ENCODE assay signal across 9 mouse cellular contexts in the genomic region with DNA sequence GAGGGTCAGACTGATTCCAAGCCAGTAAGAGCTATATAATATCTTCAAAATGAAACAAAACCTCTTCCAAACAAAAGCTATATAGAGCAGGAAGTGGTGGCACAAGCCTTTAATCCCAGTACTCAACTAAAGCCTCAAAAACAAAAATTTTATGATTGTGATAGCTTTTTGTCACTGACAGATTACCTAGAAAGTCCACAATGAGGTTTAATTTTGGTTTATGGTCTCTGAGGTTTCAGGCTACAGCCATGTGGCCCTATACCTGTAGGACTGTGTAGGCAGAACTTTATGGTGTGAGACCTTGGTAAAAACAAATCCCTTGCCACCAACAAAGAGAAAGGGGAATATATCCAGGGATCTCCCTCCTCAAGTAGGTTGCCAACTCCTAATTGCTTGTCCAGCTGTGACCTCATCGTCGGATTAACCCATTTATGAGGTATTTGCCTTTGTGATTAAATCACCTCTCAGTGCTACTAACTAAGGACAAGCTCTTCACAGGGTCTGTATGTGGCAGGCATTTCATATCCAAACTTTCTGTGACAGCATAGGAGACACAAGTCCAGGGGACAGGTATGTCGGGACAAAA. TPM values are rescaled to one million over a fixed set of nuclear protein-coding genes. Genes with fewer than 3 reads are reported as not detected.
DNase-seq lines count a peak whose midpoint lies in the region; ATAC-seq and TF ChIP-seq lines count a peak whose summit lies in the region.
"Had no signal": no experiment of that assay in that cellular context is flagged by ENCODE, and none has a peak within 500 bp of the region (broad histone marks: within the 10 kb centered on the region; RNA-seq: fewer than 3 reads in every experiment).

No protein-coding gene starts in this region.

- H3K4me1 ChIP-seq in kidney, postnatal 0 days (replicated peaks; ENCODE audit: insufficient read depth, low read length), result peaks cover 5% of the 10 kb centered on the region
- peaks cover 22% of the 10 kb centered on the region for H3K4me1 ChIP-seq in embryonic facial prominence, embryonic 15.5 days
- H3K4me1 ChIP-seq in intestine, postnatal 0 days (replicated peaks; ENCODE audit: control insufficient read depth, insufficient read depth, low read length), result peaks cover 9% of the 10 kb centered on the region; the same call in 1 of the 2 replicates
- H3K4me1 ChIP-seq in neural tube, embryonic 12.5 days, result peaks cover 22% of the 10 kb centered on the region

- H3K4me3 ChIP-seq in kidney, postnatal 0 days (replicated peaks; ENCODE audit: low read depth, low read length), result peak overlapping the region; percentile 96; the same call in 1 of the 2 replicates
- H3K4me3 ChIP-seq in embryonic facial prominence, embryonic 15.5 days (replicated peaks), result peak overlapping the region; percentile 98
- peak overlapping the region; percentile 95; the same call in 1 of the 2 replicates for H3K4me3 ChIP-seq in intestine, postnatal 0 days (ENCODE audit: low read depth, low read length)
- H3K4me3 ChIP-seq in neural tube, embryonic 12.5 days, result no peak overlapping the region

- no peak for DNase-seq in kidney, postnatal 0 days (ENCODE audit: low spot score)
- DNase-seq in kidney, adult 11 months, result no peak
- no peak for DNase-seq in thymus, postnatal 4 days
- DNase-seq in MN1 (ENCODE audit: low spot score), result no peak
- no peak for DNase-seq in thymus, postnatal 36 days
- DNase-seq: kidney, postnatal 25 days had no signal

- WGBS in kidney, postnatal 0 days, result 60% methylated on average over 3 of the region's 3 CpGs
- 81% methylated on average over 3 of the region's 3 CpGs for WGBS in embryonic facial prominence, embryonic 15.5 days
- 68% methylated on average over 3 of the region's 3 CpGs for WGBS in intestine, postnatal 0 days
- 78% methylated on average over 3 of the region's 3 CpGs for WGBS in neural tube, embryonic 12.5 days

- no peak overlapping the region for H3K9ac ChIP-seq in kidney, postnatal 0 days (ENCODE audit: low read depth, low read length)
- H3K9ac ChIP-seq in embryonic facial prominence, embryonic 15.5 days, result no peak overlapping the region
- peak overlapping the region; percentile 22; the same call in 1 of the 2 replicates for H3K9ac ChIP-seq in intestine, postnatal 0 days (ENCODE audit: low read depth, low read length)
- 0 out of 2 replicates have a peak overlapping the region, but pooled peaks have one; percentile 100 for H3K9ac ChIP-seq in neural tube, embryonic 12.5 days

- TF ChIP-seq CTCF in kidney, postnatal 0 days (IDR thresholded peaks at IDR 0.05; ENCODE audit: low read depth), result no peak
- no peak for TF ChIP-seq CTCF in intestine, postnatal 0 days (IDR thresholded peaks at IDR 0.05; ENCODE audit: low read depth)

- H3K36me3 ChIP-seq in kidney, postnatal 0 days (ENCODE audit: insufficient read depth, low read length), result no peaks in the 10 kb centered on the region; the same call in 1 of the 2 replicates
- H3K36me3 ChIP-seq in embryonic facial prominence, embryonic 15.5 days, result peaks cover 13% of the 10 kb centered on the region
- H3K36me3 ChIP-seq in intestine, postnatal 0 days (ENCODE audit: control insufficient read depth, insufficient read depth), result peaks cover 10% of the 10 kb centered on the region
- H3K36me3 ChIP-seq in neural tube, embryonic 12.5 days, result peaks cover 11% of the 10 kb centered on the region

- no peaks in the 10 kb centered on the region for H3K9me3 ChIP-seq in kidney, postnatal 0 days (replicated peaks; ENCODE audit: low read length)
- no peaks in the 10 kb centered on the region for H3K9me3 ChIP-seq in embryonic facial prominence, embryonic 15.5 days (replicated peaks)
- no peaks in the 10 kb centered on the region for H3K9me3 ChIP-seq in intestine, postnatal 0 days (ENCODE audit: control insufficient read depth)
- no peaks in the 10 kb centered on the region for H3K9me3 ChIP-seq in neural tube, embryonic 12.5 days

- no peak for ATAC-seq in kidney, postnatal 0 days (replicated peaks; ENCODE audit: low FRiP score, low read depth)
- no peak for ATAC-seq in embryonic facial prominence, embryonic 15.5 days (ENCODE audit: insufficient number of reproducible peaks, low FRiP score, low TSS enrichment, low read depth)
- no peak for ATAC-seq in intestine, postnatal 0 days
- no peak for ATAC-seq in neural tube, embryonic 12.5 days (ENCODE audit: low FRiP score, low read depth)

- H3K27me3 ChIP-seq in kidney, postnatal 0 days (ENCODE audit: insufficient read depth, low read length), result no peaks in the 10 kb centered on the region
- H3K27me3 ChIP-seq in embryonic facial prominence, embryonic 15.5 days, result no peaks in the 10 kb centered on the region
- H3K27me3 ChIP-seq in intestine, postnatal 0 days (replicated peaks; ENCODE audit: control insufficient read depth, insufficient read depth, low read length), result no peaks in the 10 kb centered on the region
- no peaks in the 10 kb centered on the region for H3K27me3 ChIP-seq in neural tube, embryonic 12.5 days (replicated peaks)

- H3K27ac ChIP-seq in kidney, postnatal 0 days, result no peak overlapping the region; the same call in 1 of the 2 replicates
- 0 out of 2 replicates have a peak overlapping the region, but pooled peaks have one; percentile 99 for H3K27ac ChIP-seq in embryonic facial prominence, embryonic 15.5 days (replicated peaks)
- no peak overlapping the region for H3K27ac ChIP-seq in intestine, postnatal 0 days (ENCODE audit: low read depth, low read length)
- no peak overlapping the region for H3K27ac ChIP-seq in neural tube, embryonic 12.5 days

- H3K4me2 ChIP-seq in kidney, postnatal 0 days (ENCODE audit: low read length), result peak overlapping the region; percentile 87
- H3K4me2 ChIP-seq in embryonic facial prominence, embryonic 15.5 days (replicated peaks), result peak overlapping the region; percentile 50
- H3K4me2 ChIP-seq in intestine, postnatal 0 days (replicated peaks; ENCODE audit: low read depth), result peak overlapping the region; percentile 80
- H3K4me2 ChIP-seq in neural tube, embryonic 12.5 days (replicated peaks), result peak overlapping the region; percentile 87

RNA-seq across cellular contexts. Expression of a gene that starts 1.5 kb away (rescaled TPM):
- 82.6 and 88.2 TPM in 2 replicates for polyA plus RNA-seq in kidney, postnatal 0 days (2015; fragmentation: Nextera tagmentation; extraction: Ambion mirVana)
- 106 and 107 TPM in 2 replicates for polyA plus RNA-seq in embryonic facial prominence, embryonic 15.5 days (2015; fragmentation: Nextera tagmentation; extraction: Ambion mirVana)
- polyA plus RNA-seq in intestine, postnatal 0 days (2015; fragmentation: Nextera tagmentation; extraction: Ambion mirVana), result 47.6 and 52.8 TPM in 2 replicates
- 96.3 and 117 TPM in 2 replicates for polyA plus RNA-seq in neural tube, embryonic 12.5 days (2016; fragmentation: Nextera tagmentation; extraction: Ambion mirVana)

Comparison
In these comparisons a context has a peak if more than half of its experiments do, and no peak if none do; other contexts are left out.
1. H3K9ac ChIP-seq: peak in intestine, postnatal 0 days (single experiment) and neural tube, embryonic 12.5 days (single experiment); none in kidney, postnatal 0 days (single experiment) and embryonic facial prominence, embryonic 15.5 days (single experiment).
2. Peak in every context shown above with its lines, with median percentiles within 50 percentile points of each other: H3K4me2 ChIP-seq.